Mouse (Mus musculus) granulocyte monocyte progenitor cell, adult 5-6 weeks (primary cell): ENCODE measurements at regions not wholly inside any gene's neighbourhood (a gene's known extent, or its start where the extent isn't known, plus 50 kb on each side); places are given as distances from the start of the nearest gene placed in this dataset.
A peak's percentile ranks its signal among the peaks of the same experiment; 100 is the strongest.
"Not testable (repeated sequence)": the region's sequence is repeated elsewhere in the genome, so short reads cannot be mapped to it uniquely, and the experiment has no call there.

Experiments
- ATAC-seq: replicated peaks from 2 replicates; pipeline ENCODE4 v1.8.0; 2016; ENCODE audit warnings: mild to moderate bottlenecking, moderate TSS enrichment, inconsistent platforms; ENCODE audit not compliant: poor library complexity, severe bottlenecking

- no peak for ATAC-seq
Observed at GRCm38 (mm10) chr16:23838696-23839095, 52.1 kb downstream of the Sst start.

DNA sequence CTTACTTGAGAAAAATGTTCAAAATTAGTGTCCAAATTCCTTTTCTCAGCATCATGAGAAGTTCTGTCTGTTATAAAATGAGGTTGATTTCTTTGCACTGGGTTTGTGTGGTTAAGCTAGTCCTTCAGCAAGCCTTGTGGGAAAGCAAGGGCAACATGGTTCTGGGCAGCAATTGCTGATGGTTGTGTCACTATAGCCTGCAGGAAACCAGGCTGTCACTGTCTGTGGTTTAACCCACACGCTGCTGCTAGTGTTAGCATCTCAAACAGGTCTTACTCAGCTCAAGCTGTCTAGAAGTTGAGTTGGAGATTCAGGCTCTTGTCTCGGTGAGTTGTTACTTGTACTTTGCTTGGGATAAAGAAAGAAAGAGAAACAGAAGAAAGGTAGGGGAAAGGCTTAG lies 52.6 kb downstream of the Sst start:
- ATAC-seq: peak; percentile 89

DNA sequence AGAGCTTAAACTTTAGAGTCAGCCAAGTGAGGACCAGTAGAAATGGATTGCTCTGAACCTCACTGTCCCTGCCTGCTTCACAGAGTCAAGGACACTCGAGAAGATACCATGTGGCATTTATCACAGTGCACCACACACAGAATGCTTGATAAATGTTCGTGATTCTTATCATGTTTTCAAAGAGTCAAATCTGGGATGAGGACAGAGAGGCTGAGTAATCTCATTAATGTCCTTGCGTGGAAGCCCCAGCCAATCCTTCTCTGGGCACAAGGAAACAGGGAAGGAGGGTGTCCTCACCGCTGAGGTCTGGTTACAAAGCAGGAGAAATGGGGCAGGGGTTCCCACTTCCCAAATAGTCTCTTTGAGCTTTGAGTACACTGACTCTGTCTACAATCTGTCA lies 55.8 kb downstream of the Sst start:
- ATAC-seq: no peak

GRCm38 (mm10) chr16:23833603-23834002 lies 57.2 kb downstream of the Sst start:
- no peak for ATAC-seq

DNA sequence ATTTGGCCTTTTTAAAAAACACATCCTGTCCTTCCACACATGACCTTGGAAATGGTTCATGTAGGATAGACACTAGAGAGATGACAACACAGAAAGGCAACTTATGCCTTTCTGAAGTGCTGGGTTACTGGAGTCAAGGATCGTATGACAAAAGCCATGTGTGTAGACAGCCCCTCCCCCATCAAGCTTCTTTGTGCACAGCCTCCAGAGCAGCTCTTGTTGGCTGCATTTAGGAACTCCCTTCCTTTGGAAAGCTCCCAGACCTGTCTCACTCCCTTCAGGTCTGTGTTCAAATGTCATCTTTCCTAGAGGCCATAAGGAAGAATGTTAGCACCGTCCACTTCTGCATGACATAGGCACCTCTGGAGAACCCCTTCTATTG lies 57.7 kb downstream of the Sst start:
- ATAC-seq: no peak

DNA sequence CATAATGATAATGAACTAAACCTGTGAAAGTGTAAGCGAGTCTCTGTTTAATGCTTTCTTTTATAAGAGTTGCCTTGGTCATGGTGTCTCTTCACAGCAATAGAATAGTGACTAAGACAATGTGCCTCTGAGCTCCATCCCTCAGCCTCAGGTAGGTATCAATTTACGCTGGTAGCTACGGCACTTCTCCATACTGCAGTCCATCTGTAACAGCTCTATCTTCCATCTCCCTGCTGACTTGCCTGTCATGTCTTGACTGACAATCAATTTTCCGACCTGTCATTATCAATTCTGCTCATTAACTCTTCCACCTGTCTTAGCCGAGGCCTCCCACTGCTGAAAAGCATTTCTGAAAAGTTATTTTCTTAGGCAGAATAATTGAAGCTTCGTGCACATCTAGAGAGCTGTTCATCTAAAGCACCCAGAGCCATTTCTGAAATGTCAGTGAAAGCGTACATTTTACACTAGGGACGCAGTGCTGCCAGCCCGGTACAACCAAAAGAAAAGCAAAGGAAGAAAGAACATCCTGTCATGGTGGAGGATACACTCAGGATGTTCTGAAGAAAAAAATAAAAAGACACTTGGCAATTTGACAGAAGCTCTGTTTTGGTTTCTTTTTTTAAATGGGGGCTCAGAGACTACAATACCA lies 58.2 kb downstream of the Sst start:
- no peak for ATAC-seq

DNA sequence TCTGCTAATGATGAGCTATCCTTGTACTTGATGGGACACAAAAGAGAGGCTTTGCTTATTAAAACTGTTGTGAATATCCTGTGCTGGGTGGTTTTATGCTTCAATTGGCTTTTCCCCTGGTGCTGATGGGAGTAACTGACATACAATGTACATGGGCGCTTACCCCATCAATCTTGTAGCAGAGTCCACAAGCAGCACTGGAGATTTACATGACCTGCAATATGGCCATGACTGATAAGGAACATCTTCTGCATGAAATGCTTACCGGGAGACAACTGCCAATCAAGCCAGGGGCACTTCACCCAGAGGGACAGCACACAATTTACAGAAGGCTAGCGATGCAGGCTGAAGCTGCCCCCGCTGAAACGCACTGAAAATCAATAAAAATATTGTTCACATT lies 65.1 kb downstream of the Sst start:
- ATAC-seq: no peak

- no peak for ATAC-seq
Observed at GRCm38 (mm10) chr16:23785216-23785615, 105.5 kb downstream of the Sst start.

DNA sequence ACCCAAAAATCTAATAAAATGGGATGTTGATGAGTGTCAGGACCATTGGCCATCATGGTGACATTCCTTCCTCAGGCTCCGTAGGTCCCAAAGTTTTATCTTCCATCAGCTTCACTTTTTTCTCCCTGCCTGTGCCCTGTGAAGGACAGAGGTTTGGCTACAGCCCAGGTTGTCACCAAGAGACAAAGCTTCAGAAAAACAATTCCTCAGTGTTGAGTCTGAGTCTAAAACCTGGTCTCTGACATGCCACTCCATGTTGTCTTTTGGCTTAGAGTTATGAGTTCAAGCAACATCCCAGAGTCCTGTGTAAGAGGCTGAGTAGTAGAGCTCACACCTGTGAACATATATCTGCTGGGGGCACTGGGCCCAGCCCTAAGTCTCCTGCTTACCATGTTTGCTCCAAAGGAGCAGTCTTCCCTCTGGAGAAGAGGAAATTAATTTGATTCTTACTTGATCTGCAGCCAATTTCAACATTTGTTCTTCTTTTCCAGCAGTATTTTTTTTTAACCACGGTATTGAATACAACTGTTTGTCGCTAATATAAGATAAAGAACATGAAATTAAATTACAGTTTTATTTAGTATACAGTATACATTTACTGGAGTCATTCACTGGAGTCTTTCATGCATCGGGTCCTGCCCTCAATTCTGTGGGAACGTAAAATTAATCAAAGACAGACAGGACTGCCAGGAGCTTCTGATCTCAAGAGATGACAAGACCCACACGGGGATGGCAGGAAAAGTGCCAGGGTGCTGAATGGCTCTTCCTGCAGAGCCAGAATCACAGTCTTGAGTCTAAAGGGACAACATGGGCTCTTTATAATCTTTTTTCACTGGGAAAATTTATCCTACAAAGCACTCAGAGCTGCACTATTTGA lies 106.5 kb downstream of the Sst start:
- no peak for ATAC-seq

DNA sequence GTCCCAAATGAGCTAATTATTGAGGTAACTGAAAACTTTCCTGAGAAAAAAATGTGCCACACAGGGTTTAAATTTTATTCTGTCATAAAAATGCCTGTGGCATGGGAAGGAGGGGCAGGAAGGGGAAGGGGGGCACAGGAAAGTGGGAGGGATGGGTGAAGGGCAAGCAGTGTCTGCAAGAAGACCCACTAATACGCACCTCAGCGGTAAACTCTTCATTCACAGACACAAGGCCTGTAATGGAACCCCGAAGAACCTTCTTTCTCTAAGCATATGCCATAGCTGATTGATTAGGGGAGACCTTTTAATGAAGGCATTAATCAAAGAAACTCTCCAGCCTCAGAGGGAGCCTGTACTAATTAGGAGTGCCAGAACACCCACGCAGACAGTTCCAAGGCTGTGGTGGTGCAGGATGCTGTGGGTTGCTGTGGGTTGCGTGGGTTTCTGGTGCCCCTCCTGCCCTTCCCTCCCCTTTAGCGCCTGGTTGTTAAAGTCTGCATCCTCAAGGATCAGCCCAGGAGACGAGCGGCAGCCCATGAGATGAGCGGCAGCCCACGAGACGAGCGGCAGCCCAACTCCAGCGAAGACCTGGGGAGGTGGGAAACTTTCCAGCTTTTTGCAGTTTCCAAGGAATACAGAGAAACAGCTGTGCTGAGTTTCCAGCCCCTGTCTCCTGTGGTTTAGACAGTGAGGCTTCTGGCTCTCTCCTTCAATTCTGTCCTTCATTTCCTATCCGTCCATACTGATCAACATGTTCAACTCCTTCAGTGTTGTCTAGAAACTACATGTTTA lies 110.1 kb downstream of the Sst start:
- no peak for ATAC-seq

- no peak for ATAC-seq
Observed at GRCm38 (mm10) chr16:23777894-23778293, 112.9 kb downstream of the Sst start.

DNA sequence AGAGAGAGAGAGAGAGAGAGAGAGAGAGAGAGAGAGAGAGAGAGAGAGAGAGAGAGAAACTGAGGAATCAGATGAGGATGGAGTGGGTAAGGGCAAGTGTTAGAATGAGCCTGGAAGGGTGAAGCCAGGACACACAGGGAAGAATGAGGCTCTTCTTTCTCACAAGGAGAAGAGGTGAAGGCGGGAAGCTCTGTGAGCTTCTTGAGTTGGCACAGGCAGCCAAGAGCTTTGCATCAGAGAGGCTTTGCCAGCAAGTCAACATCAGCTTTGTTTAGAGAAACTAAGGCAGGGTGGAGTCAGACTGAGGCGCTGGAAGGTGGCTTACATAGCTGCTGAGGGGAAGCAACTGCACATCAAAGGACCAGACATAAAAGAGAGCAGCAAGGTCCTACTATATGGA lies 113.7 kb downstream of the Sst start:
- ATAC-seq: no peak

DNA sequence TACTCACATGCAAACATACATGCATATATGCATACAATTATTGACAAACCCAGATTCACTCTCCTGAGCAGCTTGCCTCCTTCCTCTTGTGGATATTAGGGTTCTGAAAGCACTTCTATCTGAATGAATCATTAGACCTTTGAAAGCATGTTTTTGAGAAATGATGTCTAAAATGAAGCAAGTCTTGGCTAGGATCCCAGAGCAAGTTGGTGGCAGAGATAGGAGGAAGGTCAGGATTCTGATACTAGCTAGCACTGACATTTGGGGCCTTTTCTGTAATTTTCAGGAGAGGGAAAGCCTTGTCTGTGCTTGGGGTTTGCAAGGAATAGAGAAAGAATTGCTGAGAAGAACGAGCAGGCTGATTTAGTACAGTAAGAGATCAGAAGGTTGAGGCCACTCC lies 114.3 kb downstream of the Sst start:
- ATAC-seq: no peak

DNA sequence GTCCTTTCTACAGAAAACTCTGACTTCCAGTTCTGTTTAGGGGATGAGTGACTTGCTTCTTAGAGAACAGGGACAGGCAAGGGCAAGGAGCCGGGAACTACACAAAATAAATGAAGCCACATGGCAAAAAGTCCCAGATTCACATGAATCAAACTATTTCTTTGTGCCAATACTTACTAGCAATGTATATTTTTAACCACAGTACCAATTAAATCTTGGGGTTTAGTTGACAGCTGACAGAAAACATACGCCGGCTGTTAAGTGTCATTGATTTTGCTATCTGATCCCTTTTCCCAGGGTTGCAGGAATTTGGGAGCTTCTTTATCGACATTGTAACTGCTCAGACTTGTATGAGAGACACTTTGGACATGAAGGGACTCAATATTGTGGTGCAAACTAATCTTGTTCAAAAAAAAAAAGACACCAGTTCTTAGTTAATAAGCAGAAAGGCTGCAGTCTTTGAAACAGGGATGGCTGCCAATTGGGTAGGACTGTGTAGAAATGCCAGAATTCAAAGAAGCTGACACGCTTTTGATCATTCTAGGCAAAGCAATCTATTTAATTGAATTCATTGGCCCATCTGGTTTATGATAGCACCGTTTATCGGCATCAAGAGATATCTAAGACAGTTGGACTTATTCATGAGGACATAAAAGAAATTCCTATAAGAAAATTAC lies 132.5 kb downstream of the Sst start:
- no peak for ATAC-seq

DNA sequence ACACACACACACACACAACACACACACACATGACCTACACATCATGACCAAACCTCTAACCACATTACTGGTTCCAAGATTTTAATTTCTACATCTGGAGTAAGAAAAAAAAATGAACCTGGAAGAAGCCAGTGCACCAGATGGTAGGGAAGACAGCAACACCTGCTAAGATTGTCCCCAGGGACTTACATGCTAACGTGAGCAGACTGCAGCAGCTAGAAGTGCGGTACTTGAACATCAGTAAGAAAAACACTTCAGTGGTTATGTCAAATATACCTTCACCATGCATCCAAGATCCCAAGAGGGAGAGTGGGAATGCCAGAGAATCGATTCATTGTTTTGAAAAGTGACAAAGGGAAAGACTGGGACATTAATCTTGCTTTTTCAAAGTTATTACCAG lies 153.7 kb downstream of the Sst start:
- no peak for ATAC-seq

GRCm38 (mm10) chr16:23735722-23736121 lies 155.0 kb downstream of the Sst start:
- ATAC-seq: no peak

GRCm38 (mm10) chr16:23726562-23726961 lies 164.2 kb downstream of the Sst start:
- no peak for ATAC-seq

- no peak for ATAC-seq
Observed at GRCm38 (mm10) chr16:23721745-23722144, 169.0 kb downstream of the Sst start.

DNA sequence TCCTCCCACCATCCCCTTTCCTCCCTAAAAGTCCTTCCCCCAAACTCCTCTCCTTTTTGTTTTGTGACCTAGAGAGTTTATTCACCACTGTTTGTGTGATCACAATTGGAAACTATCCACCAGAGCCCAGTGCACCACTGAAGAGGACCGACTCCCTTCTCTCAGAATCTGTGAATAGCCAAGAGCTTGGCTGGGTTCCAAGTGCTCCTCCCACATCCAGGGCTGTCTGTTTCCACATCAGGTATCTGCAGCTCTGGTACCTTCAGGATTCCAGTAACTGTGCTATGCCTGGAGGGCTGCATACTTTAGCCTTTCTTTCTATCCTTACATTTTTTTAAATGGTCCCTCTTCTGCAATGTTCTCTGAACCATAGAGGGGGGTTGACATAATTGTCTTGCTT lies 180.5 kb upstream of the Masp1 start:
- no peak for ATAC-seq

DNA sequence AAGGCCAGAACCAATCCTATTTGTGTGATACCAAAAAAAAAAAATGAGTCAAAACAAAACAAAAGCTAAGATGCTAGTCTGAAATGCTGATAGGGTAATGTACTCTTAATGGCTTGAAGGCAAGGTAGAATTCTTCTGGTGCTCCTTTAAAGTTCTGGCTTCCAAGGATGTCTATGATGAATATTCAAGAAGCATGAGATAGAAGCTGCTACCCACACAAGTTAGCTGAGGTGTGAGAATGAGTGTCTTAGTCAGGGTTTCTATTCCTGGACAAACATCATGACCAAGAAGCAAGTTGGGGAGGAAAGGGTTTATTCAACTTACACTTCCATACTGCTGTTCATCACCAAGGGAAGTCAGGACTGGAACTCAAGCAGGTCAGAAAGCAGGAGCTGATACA lies 173.6 kb upstream of the Masp1 start:
- not testable (repeated sequence) for ATAC-seq

DNA sequence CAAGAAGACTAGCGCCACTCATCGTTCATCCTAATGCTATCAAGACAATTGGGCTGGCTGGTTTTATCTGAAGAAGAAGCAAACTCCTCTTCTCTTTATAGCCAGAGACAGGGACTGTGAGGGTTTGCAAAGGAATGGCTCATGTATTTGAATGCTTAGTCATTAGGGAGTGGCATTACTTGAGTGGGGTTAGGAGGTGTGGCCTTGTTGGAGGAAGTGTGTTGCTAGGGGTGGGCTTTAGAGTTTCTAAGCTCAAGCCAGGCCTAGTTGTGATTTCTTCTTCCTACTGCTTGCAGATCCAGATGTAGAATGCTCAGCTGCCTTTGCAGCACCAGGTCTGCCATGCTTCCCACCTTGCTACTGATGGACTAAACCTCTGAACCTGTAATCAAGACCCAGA lies 169.4 kb upstream of the Masp1 start:
- no peak for ATAC-seq
